Mouse (Mus musculus): ENCODE measurements around the gene Chd4.

Gene Chd4

GRCm38 (mm10) chr6:125145001-125145400 lies 49.2 kb downstream of the Chd4 start, which contains the start of gene Iffo1:
TSS of gene Iffo1 (plus strand) at chr6:125145241.
- peak; percentile 93 to 94 for DNase-seq

- DNase-seq: no peak
Measured at GRCm38 (mm10) chr6:125145479-125145951, 49.7 kb downstream of the Chd4 start.

- DNase-seq: no peak
Measured at GRCm38 (mm10) chr6:125146148-125146547, 50.4 kb downstream of the Chd4 start.

- DNase-seq: peak in 1 of 2 experiments; percentile 31
Measured at GRCm38 (mm10) chr6:125146797-125147196, 51.0 kb downstream of the Chd4 start.

- DNase-seq: no peak
Measured at GRCm38 (mm10) chr6:125147329-125147728, 51.5 kb downstream of the Chd4 start.

- peak in 1 of 2 experiments; percentile 38 for DNase-seq
Measured at GRCm38 (mm10) chr6:125148251-125148925, 52.6 kb downstream of the Chd4 start.

GRCm38 (mm10) chr6:125148926-125149568 lies 53.3 kb downstream of the Chd4 start:
- DNase-seq: peak; percentile 59 to 66

GRCm38 (mm10) chr6:125149569-125149950 lies 53.8 kb downstream of the Chd4 start:
- no peak for DNase-seq

- DNase-seq: no peak
Measured at GRCm38 (mm10) chr6:125152212-125153017, 56.6 kb downstream of the Chd4 start.

- DNase-seq: no peak
Measured at GRCm38 (mm10) chr6:125153018-125153389, 57.2 kb downstream of the Chd4 start.

- no peak for DNase-seq
Measured at GRCm38 (mm10) chr6:125153682-125154081, 57.9 kb downstream of the Chd4 start.

- DNase-seq: no peak
Measured at GRCm38 (mm10) chr6:125154550-125154949, 58.8 kb downstream of the Chd4 start.

GRCm38 (mm10) chr6:125155262-125155661 lies 59.5 kb downstream of the Chd4 start:
- no peak for DNase-seq

GRCm38 (mm10) chr6:125156491-125156890 lies 60.7 kb downstream of the Chd4 start:
- DNase-seq: no peak

GRCm38 (mm10) chr6:125156903-125157614 lies 61.3 kb downstream of the Chd4 start:
- peak in 1 of 2 experiments; percentile 31 for DNase-seq

GRCm38 (mm10) chr6:125158944-125159492 lies 63.2 kb downstream of the Chd4 start:
- DNase-seq: no peak

- DNase-seq: no peak
Measured at GRCm38 (mm10) chr6:125159773-125160557, 64.2 kb downstream of the Chd4 start.

GRCm38 (mm10) chr6:125160558-125160853 lies 64.7 kb downstream of the Chd4 start:
- DNase-seq: no peak

- peak; percentile 69 to 70 for DNase-seq
Measured at GRCm38 (mm10) chr6:125160854-125161760, 65.3 kb downstream of the Chd4 start.

GRCm38 (mm10) chr6:125161971-125162370 lies 66.2 kb downstream of the Chd4 start:
- DNase-seq: peak; percentile 56 to 65
